Mouse (Mus musculus) left cerebral cortex, postnatal 25 days (tissue): ENCODE results near the gene Gm7145. TPM values are rescaled to one million over a fixed set of nuclear protein-coding genes. Genes with fewer than 3 reads are reported as not detected.
"Not testable (repeated sequence)": the region's sequence is repeated elsewhere in the genome, so short reads cannot be mapped to it uniquely, and the experiment has no call there.

ENCODE experiments used
- DNase-seq, 2 experiments: peaks; one replicate each; pipeline ENCODE4 v3.0.0; 2022; ENCODE audit warnings: low spot score in 2 of 2, mixed read lengths in 1 of 2
- intact Hi-C: fragments of 180-260 bp; cut with DNase I; formaldehyde crosslinking; loops from one replicate; pipeline ENCODE4 v1.15.1; 2025
- total RNA-seq, 2 experiments: library from RNA; stranded (reverse); gene quantifications; 2 replicates each; pipeline ENCODE4 v1.2.3; 2021

Gene Gm7145
- not detected for total RNA-seq

DNA sequence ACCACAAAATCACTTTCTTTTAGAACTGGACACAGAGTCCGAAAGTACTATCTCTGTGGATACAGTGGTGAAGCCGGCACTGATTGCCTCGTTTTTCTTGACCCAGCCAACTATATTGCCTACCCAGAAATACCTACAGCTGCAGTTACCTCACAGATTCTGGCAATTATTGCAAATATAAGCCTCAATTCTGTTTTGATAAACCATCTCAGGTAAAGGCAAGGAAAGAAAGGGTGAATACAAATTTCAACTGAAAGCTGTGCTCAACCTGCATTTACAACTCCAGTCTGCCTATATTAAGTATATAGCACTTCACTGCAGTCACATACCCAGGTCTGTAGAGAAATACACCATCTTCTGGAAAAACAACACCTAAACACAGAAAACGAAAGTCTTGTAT, at the start of gene Gm7145:
Gene Gm7145, plus strand, starts transcription at position 301 of the 400 bp plus-strand sequence.
- intact Hi-C loops, result no loop called here
- DNase-seq, result no peak

DNA sequence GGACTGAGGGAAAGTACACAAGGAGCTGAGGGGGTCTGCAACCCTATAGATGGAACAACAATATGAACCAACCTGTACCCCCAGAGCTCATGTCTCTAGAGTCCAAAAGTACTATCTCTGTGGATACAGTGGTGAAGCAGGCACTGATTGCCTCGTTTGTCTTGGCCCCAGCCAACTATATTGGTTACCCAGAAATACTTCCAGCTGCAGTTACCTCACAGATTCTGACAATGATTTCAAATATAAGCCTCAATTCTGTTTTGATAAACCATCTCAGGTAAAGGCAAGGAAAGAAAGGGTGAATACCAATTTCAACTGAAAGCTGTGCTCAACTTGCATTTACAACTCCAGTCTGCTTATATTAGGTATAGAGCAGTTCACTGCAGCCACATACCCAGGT, 38.0 kb upstream of the Gm7145 start, which contains the start of gene Gm28168:
Gene Gm28168, plus strand, starts transcription at position 301 of the 400 bp plus-strand sequence.
- intact Hi-C loops, DNase-seq: not testable (repeated sequence)

DNA sequence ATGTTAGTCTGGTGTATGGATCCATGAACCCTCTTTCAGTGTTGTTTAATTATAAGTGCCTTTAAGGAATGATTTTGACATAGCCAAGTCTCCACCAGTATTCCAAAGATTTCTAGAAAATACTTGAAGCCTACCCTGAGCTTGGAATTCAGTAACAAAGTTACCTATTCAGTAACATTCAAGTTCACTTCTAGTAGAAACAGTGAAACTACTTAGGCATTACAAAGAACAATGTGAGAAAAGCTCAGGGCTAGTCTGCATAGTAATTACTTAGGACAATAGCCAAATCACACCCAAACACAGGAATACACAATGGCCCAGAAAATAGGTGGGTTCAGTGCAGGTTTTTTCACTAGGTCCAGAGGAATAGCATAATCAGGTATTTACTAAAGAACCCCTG, 38.1 kb downstream of the Gm7145 start:
- intact Hi-C loops, DNase-seq: not testable (repeated sequence)

DNA sequence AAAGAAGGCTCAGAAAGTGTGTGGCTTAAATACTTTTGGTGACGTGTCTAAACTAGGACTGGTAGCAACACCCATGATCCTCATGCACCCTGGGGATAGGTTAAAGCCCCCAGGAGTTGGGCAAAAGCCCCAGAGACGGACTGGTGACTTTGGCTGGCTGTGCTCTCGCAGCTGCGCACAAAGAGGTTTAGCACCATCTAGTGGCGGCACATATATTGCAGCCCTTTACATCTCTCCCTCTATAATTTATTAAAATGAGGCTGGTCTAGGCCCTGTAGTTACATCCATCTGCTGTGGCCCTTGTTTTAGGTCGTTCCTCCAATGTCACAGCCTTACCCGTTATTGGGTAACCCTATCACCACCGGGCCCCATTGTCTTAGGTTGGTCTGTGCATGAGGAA, 47.0 kb downstream of the Gm7145 start:
- DNase-seq, intact Hi-C loops: not testable (repeated sequence)

Other genes with a start within 250 kb of the Gm7145 start
- not detected for gene B020011L13Rik, start 184.8 kb upstream of the Gm7145 start, total RNA-seq
- gene Gm28360, start 135.9 kb upstream of the Gm7145 start, total RNA-seq, result not detected
- gene Gm28168, start 37.9 kb upstream of the Gm7145 start, total RNA-seq, result not detected
- not detected for gene Gm29106, start 210.6 kb downstream of the Gm7145 start, total RNA-seq